Mouse (Mus musculus): ENCODE results near the gene Hoxa9.

The Hoxa9 gene

DNA sequence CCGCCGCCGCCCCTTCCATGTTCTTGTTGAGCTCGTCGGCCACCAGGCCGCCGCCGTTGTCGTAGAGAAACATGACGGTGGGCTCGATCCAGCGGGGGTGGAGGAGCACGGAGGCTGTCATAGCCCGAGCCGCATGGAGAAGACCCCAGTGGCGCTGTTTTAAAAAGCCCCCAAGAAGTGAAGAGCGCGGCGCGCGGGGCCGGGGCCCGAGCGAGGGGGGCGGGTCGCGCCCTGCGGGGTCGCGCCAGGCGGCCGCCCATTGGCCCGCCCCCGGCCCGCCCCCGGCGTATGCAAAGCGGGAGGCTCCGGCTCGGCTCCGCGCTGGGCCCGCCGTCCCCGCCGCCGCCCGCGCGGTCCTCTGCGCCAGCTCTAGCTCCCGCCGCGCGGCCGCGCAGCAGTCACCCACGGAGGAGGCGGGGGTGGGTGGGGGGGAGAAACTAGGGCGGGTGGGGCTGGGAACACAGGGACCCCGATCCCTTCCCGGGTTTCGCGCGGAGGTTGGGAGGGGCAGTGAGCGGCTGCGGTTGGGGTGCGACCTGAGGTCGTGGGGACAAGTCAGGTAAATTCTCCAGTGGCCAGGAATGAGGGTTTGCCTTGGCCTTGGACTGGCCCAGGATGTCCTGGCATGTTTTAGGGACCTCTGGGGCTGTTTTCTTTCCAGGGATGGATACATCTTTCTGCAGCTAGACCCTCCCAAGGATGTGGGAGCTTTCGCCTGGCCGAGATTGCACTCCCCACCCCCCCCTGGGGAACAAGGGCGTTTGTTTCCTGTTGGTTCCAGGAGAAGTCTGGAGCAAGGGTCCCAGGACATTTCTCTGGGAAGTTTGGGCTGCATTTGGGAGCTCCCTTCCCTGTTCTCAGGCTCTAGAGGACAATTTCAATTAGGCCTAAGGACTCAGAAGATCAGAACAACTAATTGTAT is 30.0 kb upstream of the Hoxa9 start, which contains the start of gene Hoxa13:
Gene Hoxa13 (minus strand): TSS at position 227 of the 922 bp plus-strand sequence.
- peak; percentile 88 for DNase-seq

DNA sequence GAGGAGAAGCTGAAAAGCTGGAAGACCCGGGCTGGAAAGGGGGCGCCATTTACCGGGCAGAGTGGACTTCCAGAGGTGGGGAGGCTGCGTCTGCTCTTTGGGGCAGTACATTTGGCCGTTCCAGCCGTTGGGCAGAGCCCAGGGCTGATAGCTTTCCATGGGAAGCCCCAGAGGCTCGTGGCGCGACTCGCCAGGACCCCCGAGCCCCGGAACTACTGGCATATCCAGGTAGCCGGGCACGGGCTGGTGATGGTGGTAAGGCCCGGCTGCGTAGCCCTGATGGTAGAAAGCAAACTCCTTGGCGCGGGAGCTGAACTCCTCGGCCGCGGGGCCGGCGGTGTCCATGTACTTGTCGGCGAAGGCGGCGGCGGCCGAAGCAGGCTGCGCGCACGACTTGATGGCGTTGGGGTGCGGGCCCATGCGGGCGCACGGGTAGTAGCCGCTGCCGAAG is 28.9 kb upstream of the Hoxa9 start:
- peak; percentile 89 for DNase-seq

DNA sequence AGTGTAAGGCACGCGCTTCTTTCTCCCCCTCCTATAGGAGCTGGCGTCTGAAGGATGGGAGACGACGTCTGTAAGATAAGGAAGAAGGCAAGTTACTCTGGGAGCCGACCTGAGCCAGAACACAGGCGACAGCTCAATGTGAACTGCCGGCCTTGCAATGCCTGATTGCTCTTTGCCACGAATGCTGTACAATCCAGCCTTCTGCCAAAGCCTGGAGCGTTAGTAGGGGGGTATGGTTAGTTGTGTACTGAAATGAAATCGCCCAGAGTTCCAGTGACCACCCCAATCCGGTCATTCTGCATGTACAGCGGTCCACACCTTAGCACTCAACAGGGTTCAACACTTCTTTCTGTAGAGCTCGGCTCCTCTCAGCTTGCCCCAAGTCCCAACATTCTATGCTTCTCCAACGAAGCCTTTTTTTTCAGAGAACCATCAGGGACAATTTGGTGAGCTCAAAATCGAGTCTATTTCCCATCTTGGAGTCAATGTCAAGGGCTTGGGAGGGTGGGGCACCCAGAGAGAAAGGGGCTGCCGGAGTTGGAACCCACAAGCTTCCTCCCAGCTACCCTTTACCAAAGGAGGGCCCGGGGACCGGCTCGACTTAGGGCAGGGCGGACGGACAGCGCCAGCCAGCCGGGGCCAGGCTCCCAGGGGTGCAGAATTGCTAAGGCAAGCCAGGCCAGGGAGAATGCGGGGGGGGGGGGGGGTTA is 28.3 kb upstream of the Hoxa9 start:
- DNase-seq: peak; percentile 82

DNA sequence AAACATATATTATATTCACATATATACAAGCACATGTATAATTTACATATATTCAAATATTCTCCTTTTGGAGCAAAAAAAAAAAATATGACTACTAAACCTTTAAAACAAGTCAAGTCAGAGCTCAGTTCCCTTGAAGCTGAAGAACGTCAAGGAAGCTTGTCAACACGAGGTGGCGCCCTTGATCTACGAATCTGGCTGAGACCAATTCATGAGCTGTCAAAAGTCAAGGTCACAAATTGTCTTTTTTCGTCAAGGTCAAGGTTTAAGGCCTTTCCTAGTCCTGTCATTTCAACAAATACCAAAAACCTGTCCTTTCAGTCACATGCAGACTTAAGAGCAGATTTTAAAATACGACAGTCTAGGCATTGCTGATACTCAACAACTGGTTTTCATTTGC is 26.1 kb upstream of the Hoxa9 start:
- DNase-seq: peak; percentile 94

DNA sequence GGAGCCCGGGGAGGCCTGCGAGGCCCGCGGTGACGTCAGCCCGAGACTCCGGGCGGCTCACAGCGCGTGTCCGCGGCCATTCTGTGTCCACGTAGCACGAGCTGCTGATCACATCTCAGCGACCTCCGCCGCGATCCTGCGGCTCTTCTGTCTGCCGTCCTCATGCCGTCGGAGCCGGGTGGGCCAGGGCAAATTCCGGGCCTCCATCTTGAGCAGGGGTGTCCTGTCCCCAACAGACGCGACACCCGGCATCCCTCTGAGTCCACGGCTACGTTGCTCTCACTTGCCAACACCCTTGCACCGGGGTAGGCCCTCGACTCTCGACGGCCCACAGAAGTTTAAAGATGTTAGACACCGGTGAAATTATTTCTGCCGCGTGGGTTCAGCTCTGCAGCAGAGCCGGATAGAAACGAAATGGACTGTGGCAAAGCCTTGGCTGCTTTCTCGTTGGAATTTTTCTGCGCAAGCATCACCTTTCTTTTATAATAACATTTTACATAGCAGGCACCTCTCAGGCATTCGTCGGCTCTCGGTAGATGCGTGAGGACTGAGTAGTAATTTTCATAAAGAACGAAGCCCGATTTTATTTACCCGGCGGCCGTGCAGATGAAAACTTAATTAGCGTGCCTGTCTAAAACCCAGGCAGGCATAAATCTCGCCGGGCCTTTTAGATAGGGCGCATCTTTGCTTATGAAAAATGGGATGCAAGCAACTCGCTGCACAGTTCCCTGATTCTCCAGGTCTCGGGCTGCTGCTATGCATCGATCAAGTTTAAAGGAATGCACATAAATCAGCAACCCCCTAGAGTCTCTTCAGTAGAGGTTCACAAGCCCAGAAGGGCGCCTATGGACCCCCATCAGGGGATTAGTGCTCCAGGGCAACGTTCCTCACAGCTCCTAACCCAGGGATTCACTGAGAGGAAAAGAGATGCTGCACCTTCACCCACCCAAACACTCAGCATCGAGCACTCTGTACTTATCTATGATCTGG is 22.9 kb upstream of the Hoxa9 start:
- DNase-seq: peak; percentile 90

DNA sequence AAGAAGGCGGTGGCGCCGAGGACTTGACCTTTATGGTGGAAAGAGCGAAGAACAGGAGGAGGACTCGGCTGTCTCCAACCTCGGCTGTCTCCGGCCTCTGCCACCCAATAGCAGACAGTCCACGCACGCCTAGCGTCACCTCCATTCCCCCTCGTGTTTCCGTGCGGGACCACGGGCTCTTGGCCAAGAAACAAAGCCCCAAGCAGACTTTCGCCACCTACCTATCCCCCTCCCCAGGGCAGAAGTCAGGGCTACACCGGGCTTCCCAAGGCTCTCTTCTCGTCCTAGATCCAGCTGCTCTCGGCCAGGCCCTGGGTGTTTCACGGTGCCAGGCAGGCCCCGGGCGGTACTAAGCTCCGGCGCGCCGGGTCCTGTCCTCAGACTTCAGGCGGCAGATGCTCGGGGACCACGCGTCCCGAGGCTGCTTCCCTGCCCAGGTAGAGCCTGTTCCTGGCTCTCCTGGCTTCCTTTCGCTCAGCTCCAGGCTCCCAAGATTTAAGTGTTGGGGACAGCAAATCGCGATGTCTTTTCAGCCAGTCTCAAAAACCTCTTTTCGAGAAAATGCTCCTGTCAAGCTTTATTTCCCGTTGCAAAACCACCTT is 22.0 kb upstream of the Hoxa9 start:
- peak; percentile 90 for DNase-seq

DNA sequence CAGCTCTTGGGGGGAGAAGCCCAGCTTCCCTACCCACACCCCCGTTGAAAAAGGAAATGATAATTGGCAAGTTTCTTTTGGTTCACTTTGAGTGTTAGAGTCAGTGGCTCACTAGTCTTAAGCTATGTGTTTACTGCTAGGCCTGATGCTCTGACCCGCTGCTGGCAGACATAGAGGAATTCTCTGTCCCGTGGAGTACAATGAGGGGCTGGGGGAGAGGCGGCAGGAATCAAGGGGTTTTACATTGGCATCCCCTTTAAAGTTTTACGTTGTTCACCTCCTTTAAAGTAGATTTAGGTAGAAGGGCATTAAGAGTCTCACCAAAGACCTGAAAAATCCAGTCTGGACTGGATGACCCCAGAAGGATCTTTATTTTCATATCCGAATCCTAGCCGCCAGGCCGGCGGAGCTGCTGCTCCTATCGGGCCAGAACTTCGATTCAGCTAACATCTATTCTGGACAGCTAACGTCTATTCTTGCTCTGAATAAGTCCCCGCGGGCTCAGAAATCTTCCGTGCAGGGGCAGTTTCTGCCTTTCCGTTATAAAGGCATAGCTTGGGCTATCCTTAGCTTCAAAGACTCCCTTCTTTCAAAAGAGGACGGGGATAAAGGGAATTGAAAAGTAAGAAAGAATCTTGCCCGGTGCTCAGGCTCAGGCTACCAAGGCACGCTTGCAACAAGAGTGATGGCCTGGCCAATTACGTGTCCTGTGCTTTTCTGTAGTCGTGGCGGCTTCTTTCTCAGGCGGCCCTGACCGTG is 21.3 kb upstream of the Hoxa9 start:
- peak; percentile 59 for DNase-seq

DNA sequence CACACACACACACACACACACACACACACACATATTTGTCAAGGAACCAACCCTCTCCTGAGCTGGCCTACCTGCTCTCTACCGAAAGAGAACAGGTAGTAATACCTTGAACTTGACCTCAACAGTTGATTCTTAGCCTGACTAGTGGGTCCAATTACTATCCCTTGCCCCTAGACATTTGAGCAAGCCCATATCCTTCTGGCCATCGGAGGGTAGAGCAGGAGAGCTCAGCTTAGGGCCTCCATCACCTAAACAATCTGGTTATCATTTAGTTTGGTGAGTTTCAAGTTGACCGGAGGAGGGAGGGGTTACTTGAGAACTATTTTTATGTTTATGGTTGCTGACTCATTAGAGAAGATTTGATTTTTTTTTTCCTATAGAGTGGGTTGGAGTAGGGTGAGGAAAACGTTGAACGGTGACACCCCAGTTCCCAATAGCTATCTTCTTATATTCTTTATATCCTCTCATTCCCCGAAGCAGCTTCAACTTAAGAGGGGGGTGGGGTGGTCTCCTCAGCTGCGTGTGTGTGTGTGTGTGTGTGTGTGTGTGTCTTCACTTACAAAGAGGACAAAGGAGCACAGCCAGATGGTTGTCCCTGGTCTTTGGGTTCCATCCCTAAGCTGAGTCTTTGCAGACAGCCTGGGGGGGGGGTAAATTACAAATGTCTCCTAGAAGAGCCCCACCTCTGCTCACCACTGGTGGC is 20.4 kb upstream of the Hoxa9 start:
- DNase-seq: peak; percentile 57

DNA sequence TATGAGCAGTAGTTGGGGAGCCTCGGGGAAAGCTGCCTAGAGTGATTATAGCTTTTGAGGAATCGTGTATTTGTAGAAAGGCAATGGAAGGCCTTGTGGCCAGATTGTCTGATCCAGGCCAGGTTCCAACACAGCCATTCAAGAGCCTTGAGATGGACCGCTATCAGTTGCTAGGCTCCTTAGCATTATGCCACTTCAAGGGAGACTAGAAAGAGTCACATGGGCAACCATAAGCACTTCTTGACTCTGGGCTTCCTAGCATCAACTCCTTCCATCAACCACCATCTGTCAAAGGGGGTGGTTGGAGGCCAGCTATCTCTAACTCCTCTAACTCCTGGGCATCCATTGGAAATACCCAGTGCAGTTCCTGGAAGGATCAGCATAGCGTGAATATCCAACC is 18.9 kb upstream of the Hoxa9 start:
- peak; percentile 80 for DNase-seq

DNA sequence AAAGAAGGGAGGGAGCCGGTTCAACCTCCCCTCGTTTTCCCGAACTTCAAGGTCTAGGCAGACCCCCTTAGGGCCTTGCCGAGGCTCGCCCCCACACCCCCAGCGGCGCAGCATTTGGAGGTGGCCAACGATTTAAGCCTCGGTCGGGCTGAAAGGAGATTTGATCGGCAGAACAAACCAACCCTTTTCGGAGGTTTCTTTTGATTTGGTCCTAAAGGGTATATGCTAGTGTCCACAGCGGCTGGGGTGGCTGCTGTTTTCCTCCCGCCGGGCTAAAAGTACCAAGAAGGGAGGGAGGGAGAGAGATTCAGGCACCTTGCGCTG is 18.5 kb upstream of the Hoxa9 start:
- no peak for DNase-seq

DNA sequence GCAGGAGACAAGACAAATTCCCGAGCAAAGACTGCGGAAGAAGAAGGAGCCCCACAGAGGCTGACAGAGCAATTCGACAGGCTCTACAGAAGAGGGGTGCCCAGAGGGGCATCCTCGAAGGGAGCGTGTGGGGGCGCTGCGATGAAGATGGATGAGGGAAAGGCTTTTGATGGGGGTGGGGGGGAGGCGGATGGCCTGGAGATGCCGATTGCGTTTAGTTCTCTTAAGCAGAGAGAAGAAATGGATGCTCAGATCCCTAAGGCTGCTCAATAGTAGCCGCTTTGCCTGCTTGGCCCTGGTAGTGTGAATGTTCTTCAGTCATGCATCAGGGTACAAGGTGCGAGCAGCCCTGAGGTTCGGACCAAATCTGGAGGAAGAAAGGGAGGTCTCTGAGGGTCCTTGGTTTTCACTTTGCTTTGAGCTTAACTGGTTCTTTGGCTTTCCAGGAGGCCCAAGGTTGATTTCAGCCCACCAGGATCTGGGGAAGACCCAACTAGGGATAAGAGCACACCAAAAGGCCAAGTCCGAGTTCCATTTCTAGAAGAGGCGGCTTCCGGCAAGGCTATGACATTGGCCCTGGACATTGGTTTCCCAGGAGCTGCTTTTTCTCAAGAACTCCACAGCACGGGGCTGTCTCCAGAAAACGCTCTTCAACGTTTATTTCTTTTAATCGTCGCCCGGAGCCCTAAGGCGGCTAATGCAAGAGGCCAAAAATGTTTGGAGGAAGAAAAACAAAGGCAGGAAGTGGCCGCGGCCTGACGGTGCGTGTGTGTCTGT is 17.9 kb upstream of the Hoxa9 start:
- peak; percentile 64 for DNase-seq

DNA sequence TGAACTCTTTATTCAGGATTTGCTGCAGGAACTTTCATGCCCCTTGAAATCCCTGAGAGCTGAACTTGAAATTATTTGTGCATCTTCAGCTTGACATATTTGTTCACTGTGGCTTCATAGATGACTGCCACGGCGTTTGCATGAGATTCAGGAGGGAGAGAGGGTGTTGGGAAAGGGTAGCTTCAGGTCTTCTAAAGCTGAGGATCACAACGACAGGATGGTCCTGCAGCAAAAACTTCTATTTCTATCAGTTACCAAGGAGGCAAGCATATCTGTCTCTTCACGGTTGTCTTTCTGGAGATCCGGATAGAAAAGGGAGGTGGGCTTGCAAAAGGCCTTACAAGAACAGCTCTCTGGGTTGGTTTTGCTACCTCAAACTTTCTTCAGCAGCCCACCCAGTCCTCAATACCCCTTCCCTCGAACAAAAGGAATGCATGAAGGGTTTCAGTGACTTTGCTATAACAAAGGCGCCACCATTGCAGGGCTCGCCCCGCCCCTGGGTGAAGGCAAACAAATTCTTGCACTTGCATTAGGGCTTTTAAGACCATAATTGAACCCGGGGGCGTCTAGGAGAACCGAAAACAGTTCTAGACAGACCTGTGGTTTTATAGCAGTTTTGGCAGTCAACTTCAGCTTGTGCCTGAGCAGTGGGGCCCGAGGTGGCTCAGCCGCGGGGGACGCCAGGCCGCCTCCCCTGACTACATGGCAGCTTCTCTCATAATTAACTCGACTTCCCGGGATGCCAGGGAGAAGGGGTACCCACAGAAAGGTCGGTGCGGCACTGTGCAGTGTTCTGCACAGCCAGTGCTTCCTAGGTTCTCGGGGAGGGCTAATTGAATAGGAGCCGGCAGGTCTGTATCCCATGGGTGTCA is 17.1 kb upstream of the Hoxa9 start:
- peak; percentile 88 for DNase-seq

DNA sequence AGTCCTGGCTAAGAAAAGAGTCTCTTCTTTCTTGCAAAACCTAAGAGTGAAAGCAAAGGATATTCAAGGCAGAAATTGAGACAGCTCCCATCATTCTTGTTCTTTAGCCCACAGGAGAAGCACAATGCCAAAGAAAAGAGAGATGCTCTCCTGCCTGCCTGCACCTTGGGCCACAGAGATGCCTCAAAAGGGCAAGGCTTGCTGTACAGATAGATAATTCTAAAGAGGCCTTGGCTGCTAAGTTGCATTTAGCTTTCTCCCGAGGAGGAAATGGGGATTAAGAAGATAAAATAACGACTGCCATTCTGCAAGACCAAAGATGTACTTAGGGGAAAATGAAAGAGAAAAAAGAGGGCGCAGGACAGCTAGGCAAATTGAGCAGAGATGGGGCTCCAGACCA is 16.0 kb upstream of the Hoxa9 start:
- peak; percentile 14 for DNase-seq

DNA sequence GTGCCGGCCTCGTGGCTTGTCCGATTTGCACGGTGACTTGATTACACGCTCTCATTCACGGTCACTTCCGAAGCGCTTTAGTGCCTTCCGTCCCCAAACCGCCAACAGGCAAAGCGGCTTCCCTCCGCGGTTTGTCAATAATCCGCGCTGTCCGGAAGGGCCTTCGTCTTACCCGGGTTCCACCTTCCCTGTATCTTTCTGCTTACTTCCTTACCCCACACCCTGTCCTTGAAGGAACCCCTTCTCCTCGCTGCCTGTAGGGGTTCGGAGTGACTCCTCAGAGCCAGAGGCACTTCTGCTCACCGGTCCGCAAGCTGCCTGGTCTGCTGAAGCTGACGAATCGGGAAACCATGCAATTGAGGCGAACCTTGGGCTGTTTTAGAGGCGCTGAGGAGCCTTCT is 15.5 kb upstream of the Hoxa9 start:
- DNase-seq: peak; percentile 86

DNA sequence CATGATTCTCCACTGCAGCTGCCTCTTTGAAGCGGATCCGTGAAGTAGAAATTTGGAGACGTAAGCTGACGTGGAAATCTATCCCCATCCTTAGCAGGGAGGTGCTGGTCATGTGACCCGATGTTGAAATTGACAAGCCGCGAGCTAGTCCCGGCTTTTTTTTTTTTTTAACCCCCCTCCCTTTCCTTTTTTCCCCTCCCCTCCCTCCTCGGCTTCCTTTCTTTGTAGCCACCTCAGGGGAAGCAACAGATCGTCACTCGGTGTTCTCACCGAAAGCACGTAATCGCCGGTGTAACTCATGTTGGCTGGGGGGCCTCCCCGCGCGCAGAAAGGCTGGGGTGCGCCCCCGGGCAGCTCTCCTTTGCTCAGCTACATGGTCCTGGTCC is 14.9 kb upstream of the Hoxa9 start, which contains the start of gene Hoxa11:
Gene Hoxa11 (minus strand): TSS at position 54 of the 386 bp plus-strand sequence.
- DNase-seq: no peak

DNA sequence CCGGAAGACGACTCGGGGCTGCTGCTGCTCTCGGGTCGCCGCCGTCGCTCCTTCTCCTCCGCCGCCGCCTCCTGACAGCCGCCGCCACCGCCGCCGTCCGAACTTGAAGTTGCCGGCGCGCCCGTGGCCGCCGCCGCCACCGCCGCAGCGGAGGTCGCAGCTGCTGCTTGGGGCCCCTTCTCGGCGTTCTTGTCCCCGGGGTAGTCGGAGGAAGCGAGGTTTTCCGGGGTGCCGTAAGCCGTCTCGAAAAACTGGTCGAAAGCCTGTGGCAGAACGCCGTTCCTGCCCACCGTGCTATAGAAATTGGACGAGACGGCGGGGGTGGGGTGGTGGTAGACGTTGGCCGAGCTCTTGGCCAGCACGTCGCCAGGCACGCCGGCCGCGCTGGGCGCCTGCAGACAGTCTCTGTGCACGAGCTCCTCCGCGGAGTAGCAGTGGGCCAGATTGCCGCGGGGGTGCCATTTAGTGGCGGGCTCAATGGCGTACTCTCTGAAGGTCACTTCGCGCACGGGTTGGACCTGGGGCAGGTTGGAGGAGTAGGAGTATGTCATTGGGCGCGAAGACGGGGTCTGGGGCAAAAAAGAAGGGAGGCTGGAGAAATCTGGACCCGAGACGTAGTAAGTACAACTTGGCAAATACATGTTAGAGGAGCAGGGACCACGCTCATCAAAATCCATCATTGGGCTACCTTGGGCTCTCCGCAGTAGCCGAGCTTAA is 14.3 kb upstream of the Hoxa9 start:
- DNase-seq: peak; percentile 87

DNA sequence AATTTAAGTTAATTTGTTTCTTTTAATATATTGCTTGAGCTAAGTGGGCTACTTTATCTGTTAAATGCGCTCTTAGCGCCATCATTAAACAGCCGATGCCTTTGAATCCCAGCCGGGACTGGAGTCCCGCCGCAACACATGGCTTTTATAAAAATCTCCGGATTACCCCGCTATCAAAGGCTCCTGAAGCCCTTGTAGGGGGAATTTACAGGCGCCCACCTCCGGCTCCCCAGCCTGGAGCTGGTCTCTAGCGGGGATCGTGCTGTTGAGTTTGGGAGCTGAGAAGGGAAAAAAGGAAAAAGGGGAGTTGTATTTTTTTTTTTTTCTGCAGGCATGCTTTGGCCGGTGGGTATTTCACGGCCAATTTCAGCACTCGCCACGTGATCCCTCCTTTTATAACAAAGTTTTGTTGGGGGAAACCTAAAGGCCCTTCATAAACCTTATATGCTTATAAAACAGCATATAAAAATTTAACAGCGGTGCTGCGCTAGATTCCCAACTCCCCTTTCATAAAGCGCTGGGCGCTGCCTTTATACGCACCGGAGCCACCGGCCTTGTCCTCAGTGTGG is 13.7 kb upstream of the Hoxa9 start:
- peak; percentile 79 for DNase-seq

DNA sequence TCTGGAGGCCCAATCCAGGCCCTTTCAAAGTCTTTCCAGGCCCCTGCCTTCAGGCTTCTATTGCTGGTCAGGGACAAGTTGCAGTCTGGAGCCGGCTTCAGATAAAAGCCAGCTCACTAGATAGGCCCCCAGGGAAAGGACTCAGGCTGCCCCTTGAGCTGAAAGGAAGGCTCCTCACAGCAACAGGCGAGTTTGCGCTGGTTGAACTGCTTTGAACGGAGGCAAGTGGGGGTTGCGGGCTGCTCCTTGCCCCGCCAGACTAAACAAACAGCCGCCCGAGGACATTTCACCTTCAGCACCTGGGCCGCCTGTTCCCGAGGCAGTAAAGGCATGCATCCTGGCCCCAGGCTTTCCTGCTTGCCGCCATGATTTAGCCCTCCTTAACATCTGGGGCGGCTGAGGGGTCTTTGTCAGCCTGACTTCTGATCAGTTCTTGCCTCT is 12.8 kb upstream of the Hoxa9 start:
- DNase-seq: peak; percentile 70
